Mouse (Mus musculus) intestine, postnatal 0 days (tissue): ENCODE measurements around the gene Car4. TPM values are rescaled to one million over a fixed set of nuclear protein-coding genes. Genes with fewer than 3 reads are reported as not detected.

Source experiments
- ATAC-seq: fragments of 200-750 bp; cut with Nextera tagmentation; 2 replicates; pipeline ENCODE4 v1.8.0; 2017; ENCODE audit warnings: mild to moderate bottlenecking, moderate TSS enrichment, moderate library complexity
- H3K27ac ChIP-seq: fragments of 300-500 bp; sonication (generic); 2 replicates; pipeline ENCODE4 v1.5.1; 2014; ENCODE audit warnings: mild to moderate bottlenecking, low read depth, low read length, moderate library complexity
- H3K27me3 ChIP-seq: fragments of 300-500 bp; sonication (generic); replicated peaks from 2 replicates; pipeline ENCODE4 v1.6.1; 2014; ENCODE audit warnings: low read length, mixed read lengths; ENCODE audit not compliant: control insufficient read depth, insufficient read depth
- H3K36me3 ChIP-seq: fragments of 300-500 bp; sonication (generic); 2 replicates; pipeline ENCODE4 v1.6.1; 2014; ENCODE audit warnings: mild to moderate bottlenecking, moderate library complexity; ENCODE audit not compliant: control insufficient read depth, insufficient read depth
- H3K4me1 ChIP-seq: fragments of 300-500 bp; sonication (generic); replicated peaks from 2 replicates; pipeline ENCODE4 v1.6.1; 2014; ENCODE audit warnings: antibody characterized with exemption, low read length, mixed read lengths; ENCODE audit not compliant: control insufficient read depth, insufficient read depth
- H3K4me2 ChIP-seq: fragments of 300-500 bp; sonication (generic); replicated peaks from 2 replicates; pipeline ENCODE4 v1.6.1; 2014; ENCODE audit warnings: low read depth, mild to moderate bottlenecking, moderate library complexity
- H3K4me3 ChIP-seq: fragments of 300-500 bp; sonication (generic); 2 replicates; pipeline ENCODE4 v1.5.1; 2014; ENCODE audit warnings: low read depth, low read length
- H3K9ac ChIP-seq: fragments of 300-500 bp; sonication (generic); 2 replicates; pipeline ENCODE4 v1.6.1; 2014; ENCODE audit warnings: mild to moderate bottlenecking, low read depth, low read length
- H3K9me3 ChIP-seq: fragments of 300-500 bp; sonication (generic); 2 replicates; pipeline ENCODE4 v1.6.1; 2016; ENCODE audit warnings: mixed run types; ENCODE audit not compliant: control insufficient read depth
- CTCF ChIP-seq: sonication (generic); IDR thresholded peaks from 2 replicates; pipeline ENCODE4 v1.5.1; 2016; ENCODE audit warnings: low read depth, mild to moderate bottlenecking, control low read depth, antibody characterized with exemption, moderate library complexity
- whole genome bisulfite sequencing: fragments of 180-500 bp; shearing (Covaris S2); extraction: QIAGEN DNeasy Blood & Tissue Kit; methylation state at CpG from one replicate; pipeline ENCODE4 v1.1.7; 2014; 5-methylcytosine and 5-hydroxymethylcytosine counted together
- polyA plus RNA-seq: library from polyadenylated mRNA; unstranded; fragments of >200 nt; fragmentation: Nextera tagmentation; extraction: Ambion mirVana; gene quantifications from 2 replicates; pipeline ENCODE4 v1.2.1, GENCODE M21; 2015

The Car4 gene
- polyA plus RNA-seq, 1 experiment from 2014 or later, result 0.33 TPM

GRCm38 (mm10) chr11:84960291-84960690, 2.7 kb downstream of the Car4 start:
- Histone ChIP-seq H3K9ac (no peak overlapping the region), H3K4me2 (no peak overlapping the region), H3K36me3 (no peaks in the 10 kb centered on the region), H3K4me3 (no peak overlapping the region), H3K4me1 (no peaks in the 10 kb centered on the region), H3K9me3 (no peaks in the 10 kb centered on the region), H3K27me3 (peaks cover 29% of the 10 kb centered on the region), H3K27ac (no peak overlapping the region)
- WGBS, result 65% methylated on average over 3 of the region's 3 CpGs
- no peak for TF ChIP-seq CTCF
- no peak for ATAC-seq

- Histone ChIP-seq H3K4me3 (no peak overlapping the region), H3K36me3 (no peaks in the 10 kb centered on the region), H3K9ac (no peak overlapping the region), H3K27me3 (peaks cover 28% of the 10 kb centered on the region), H3K4me2 (no peak overlapping the region), H3K27ac (no peak overlapping the region), H3K4me1 (no peaks in the 10 kb centered on the region), H3K9me3 (no peaks in the 10 kb centered on the region)
- ATAC-seq, result no peak
- WGBS, result 72% methylated on average over 6 of the region's 6 CpGs
- TF ChIP-seq CTCF, result no peak
Measured at GRCm38 (mm10) chr11:84960780-84961179, 3.2 kb downstream of the Car4 start.

DNA sequence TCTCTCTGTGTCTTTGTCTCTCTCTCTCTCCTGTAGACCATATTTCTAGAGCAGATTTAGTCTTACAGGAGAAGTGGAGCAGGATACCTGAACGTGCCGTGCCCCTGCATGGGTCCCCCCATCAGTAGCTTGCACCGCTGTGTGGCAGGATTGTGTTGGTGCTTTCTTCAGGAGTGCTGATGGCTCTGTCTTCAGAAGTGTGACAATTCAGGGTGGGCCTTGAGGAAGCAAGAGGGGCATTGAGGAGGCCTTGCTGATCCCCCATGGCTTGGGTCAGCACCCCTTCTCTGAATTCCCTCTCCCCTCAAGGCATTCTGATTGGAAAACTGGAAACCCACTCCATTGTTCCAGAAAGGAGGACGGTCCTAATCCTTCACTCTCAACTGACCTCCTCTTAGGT, 4.0 kb downstream of the Car4 start:
- Histone ChIP-seq H3K4me2 (no peak overlapping the region), H3K9me3 (no peaks in the 10 kb centered on the region), H3K4me1 (no peaks in the 10 kb centered on the region), H3K36me3 (no peaks in the 10 kb centered on the region), H3K27ac (no peak overlapping the region), H3K4me3 (no peak overlapping the region), H3K9ac (no peak overlapping the region), H3K27me3 (peaks cover 20% of the 10 kb centered on the region)
- ATAC-seq, result no peak
- 88% methylated on average over 4 of the region's 4 CpGs for WGBS
- TF ChIP-seq CTCF, result no peak

DNA sequence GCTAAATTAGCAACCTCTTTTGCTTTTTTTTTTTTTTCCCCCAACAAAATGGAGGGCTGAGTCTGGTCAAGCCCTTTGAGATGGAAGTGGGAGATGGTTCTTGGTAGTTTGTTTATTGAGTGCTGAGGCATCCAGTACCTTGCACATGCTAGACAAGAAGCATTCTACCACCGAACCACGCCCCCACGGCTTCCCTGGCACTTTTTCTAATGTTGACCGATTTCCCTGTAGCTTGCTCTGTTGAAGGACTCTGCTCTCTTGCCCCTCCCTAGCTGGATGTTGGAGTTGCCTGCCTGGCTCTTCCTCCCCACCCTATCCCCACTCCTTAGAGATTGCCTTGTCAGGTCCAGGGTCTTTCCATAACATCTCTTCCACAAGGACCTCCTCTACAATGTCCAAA, 5.0 kb downstream of the Car4 start:
- WGBS, result 55% methylated on average over 4 of the region's 4 CpGs
- Histone ChIP-seq H3K4me1 (no peaks in the 10 kb centered on the region), H3K27ac (no peak overlapping the region)

GRCm38 (mm10) chr11:84963556-84963955, 6.0 kb downstream of the Car4 start:
- no peak overlapping the region for H3K4me3 ChIP-seq
- H3K27me3 ChIP-seq, result peaks cover 7% of the 10 kb centered on the region
- no peak overlapping the region for H3K9ac ChIP-seq
- WGBS, result 66% methylated on average over 3 of the region's 3 CpGs
- no peaks in the 10 kb centered on the region for H3K36me3 ChIP-seq
- H3K4me1 ChIP-seq, result no peaks in the 10 kb centered on the region
- ATAC-seq, result no peak
- TF ChIP-seq CTCF, result no peak
- H3K4me2 ChIP-seq, result no peak overlapping the region
- H3K27ac ChIP-seq, result no peak overlapping the region
- H3K9me3 ChIP-seq, result no peaks in the 10 kb centered on the region

More for the DNA sequence above, 5.0 kb downstream of the Car4 start:
- H3K9ac ChIP-seq, result no peak overlapping the region
- no peak overlapping the region for H3K4me2 ChIP-seq
- H3K27me3 ChIP-seq, result peaks cover 11% of the 10 kb centered on the region
- H3K4me3 ChIP-seq, result no peak overlapping the region
- H3K36me3 ChIP-seq, result no peaks in the 10 kb centered on the region
- no peaks in the 10 kb centered on the region for H3K9me3 ChIP-seq
- no peak for TF ChIP-seq CTCF
- ATAC-seq, result no peak

- WGBS, result 79% methylated on average over 4 of the region's 4 CpGs
- Histone ChIP-seq H3K27me3 (no peaks in the 10 kb centered on the region), H3K4me1 (no peaks in the 10 kb centered on the region), H3K4me2 (no peak overlapping the region), H3K36me3 (no peaks in the 10 kb centered on the region), H3K9ac (no peak overlapping the region), H3K27ac (no peak overlapping the region), H3K9me3 (no peaks in the 10 kb centered on the region), H3K4me3 (no peak overlapping the region)
- TF ChIP-seq CTCF, result no peak
- ATAC-seq, result no peak
Measured at GRCm38 (mm10) chr11:84966696-84967095, 9.1 kb downstream of the Car4 start.

DNA sequence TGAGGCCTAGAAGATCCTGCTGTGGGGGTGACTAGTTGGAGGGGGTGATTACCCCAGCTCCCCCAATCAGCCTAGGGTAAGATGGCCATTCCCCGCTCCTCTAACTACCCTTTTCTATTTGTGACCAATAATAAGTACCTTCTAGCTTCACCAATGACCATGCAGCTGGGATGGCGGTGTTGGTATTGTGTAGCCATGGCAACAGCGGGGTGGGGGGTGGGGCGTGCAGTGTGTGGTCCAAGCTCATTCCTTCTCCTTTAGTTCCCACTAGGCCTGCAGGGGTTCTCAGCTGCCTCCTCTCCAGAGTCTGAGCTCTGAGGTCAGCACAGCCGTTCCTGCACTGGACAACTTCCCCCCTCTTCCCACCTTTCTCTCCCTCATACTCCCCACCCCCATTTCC, 9.5 kb downstream of the Car4 start:
- no peak for ATAC-seq
- Histone ChIP-seq H3K36me3 (no peaks in the 10 kb centered on the region), H3K27me3 (no peaks in the 10 kb centered on the region), H3K9me3 (no peaks in the 10 kb centered on the region), H3K4me3 (no peak overlapping the region), H3K4me2 (no peak overlapping the region), H3K27ac (no peak overlapping the region), H3K9ac (no peak overlapping the region), H3K4me1 (no peaks in the 10 kb centered on the region; the same call in 1 of the 2 replicates)
- WGBS, result 46% methylated on average over 5 of the region's 5 CpGs
- TF ChIP-seq CTCF, result no peak
